Mouse (Mus musculus) intestine, embryonic 15.5 days (tissue): ENCODE measurements around the gene Bcl11a. TPM values are rescaled to one million over a fixed set of nuclear protein-coding genes. Genes with fewer than 3 reads are reported as not detected.

Source experiments
- ATAC-seq: fragments of 200-750 bp; cut with Nextera tagmentation; 2 replicates; pipeline ENCODE4 v1.8.0; 2017; ENCODE audit warnings: moderate TSS enrichment, moderate library complexity
- H3K27ac ChIP-seq: fragments of 300-500 bp; sonication (generic); 2 replicates; pipeline ENCODE4 v1.5.1; 2015; ENCODE audit warnings: mild to moderate bottlenecking, inconsistent platforms
- H3K27me3 ChIP-seq: fragments of 300-500 bp; sonication (generic); replicated peaks from 2 replicates; pipeline ENCODE4 v1.6.1; 2015; ENCODE audit warnings: inconsistent platforms
- H3K36me3 ChIP-seq: fragments of 300-500 bp; sonication (generic); 2 replicates; pipeline ENCODE4 v1.6.1; 2015; ENCODE audit warnings: inconsistent platforms
- H3K4me1 ChIP-seq: fragments of 300-500 bp; sonication (generic); replicated peaks from 2 replicates; pipeline ENCODE4 v1.6.1; 2015; ENCODE audit warnings: inconsistent platforms
- H3K4me2 ChIP-seq: fragments of 300-500 bp; sonication (generic); replicated peaks from 2 replicates; pipeline ENCODE4 v1.6.1; 2015; ENCODE audit warnings: mild to moderate bottlenecking, inconsistent platforms
- H3K4me3 ChIP-seq: fragments of 300-500 bp; sonication (generic); replicated peaks from 2 replicates; pipeline ENCODE4 v1.5.1; 2015; ENCODE audit warnings: inconsistent platforms
- H3K9ac ChIP-seq: fragments of 300-500 bp; sonication (generic); 2 replicates; pipeline ENCODE4 v1.6.1; 2015; ENCODE audit warnings: inconsistent platforms
- H3K9me3 ChIP-seq: fragments of 300-500 bp; sonication (generic); 2 replicates; pipeline ENCODE4 v1.6.1; 2016; ENCODE audit warnings: inconsistent platforms
- WGBS: fragments of 180-500 bp; shearing (Covaris S2); methylation state at CpG from one replicate; pipeline ENCODE4 v1.1.7; 2015; 5-methylcytosine and 5-hydroxymethylcytosine counted together
- polyA plus RNA-seq: library from polyadenylated mRNA; unstranded; fragments of >200 nt; fragmentation: Nextera tagmentation; extraction: Ambion mirVana; gene quantifications from 2 replicates; pipeline ENCODE4 v1.2.1, GENCODE M21; 2015

Bcl11a gene
- polyA plus RNA-seq, 1 experiment from 2014 or later: 19.7 TPM

DNA sequence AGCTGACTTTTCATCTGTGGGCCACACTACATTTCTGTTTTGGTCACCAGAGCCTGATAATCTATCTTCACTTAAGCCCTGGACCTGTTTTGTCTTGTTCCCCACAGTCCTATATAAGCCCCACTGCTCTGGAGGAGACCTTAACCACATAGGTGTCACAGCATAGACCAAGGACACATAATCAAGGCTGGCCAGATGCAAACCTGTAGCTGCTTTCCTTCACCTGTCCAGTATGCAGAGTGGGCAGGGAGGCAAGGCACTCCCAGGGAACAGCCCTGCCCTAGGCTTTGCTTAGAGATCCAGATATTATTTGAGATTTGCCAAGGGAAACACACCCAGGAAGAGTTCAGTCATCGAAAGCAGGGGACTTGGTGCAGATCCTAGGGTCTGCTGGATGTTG lies 125.6 kb downstream of the Bcl11a start:
- Histone ChIP-seq H3K9ac (no peak overlapping the region), H3K4me1 (0 out of 2 replicates have a peak, but pooled peaks cover 2% of the 10 kb centered on the region), H3K4me3 (no peak overlapping the region), H3K27ac (no peak overlapping the region), H3K27me3 (no peaks in the 10 kb centered on the region), H3K9me3 (no peaks in the 10 kb centered on the region), H3K4me2 (no peak overlapping the region), H3K36me3 (no peaks in the 10 kb centered on the region)
- 88% methylated on average over 1 of the region's 1 CpGs for WGBS
- ATAC-seq: no peak

DNA sequence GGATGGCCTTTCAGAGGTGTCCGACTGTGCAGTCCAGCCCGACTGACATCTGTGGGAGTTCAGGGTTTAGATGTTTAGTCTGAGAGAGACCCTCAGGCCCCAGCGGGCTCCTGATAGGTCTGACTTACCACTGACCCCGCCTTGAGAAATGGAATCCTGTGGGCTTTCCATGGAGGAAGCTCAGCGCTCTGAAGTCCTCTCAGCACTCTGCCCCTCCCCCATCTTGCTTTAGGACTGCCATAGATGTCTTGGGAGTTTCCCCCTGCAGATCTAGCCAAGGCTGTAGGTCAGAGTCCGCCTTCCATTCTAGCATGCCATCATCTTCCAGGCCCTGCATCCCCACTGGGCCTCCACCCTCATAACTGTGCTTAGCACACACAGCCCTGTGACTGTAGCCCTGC lies 131.1 kb downstream of the Bcl11a start:
- no peak overlapping the region for H3K27ac ChIP-seq
- peaks cover 5% of the 10 kb centered on the region for H3K4me1 ChIP-seq
- ATAC-seq: peak; percentile 86
- no peak overlapping the region for H3K4me2 ChIP-seq
- no peak overlapping the region for H3K4me3 ChIP-seq
- H3K9me3 ChIP-seq: no peaks in the 10 kb centered on the region
- H3K9ac ChIP-seq: no peak overlapping the region
- no peaks in the 10 kb centered on the region for H3K36me3 ChIP-seq
- 31% methylated on average over 6 of the region's 6 CpGs for WGBS
- no peaks in the 10 kb centered on the region for H3K27me3 ChIP-seq

DNA sequence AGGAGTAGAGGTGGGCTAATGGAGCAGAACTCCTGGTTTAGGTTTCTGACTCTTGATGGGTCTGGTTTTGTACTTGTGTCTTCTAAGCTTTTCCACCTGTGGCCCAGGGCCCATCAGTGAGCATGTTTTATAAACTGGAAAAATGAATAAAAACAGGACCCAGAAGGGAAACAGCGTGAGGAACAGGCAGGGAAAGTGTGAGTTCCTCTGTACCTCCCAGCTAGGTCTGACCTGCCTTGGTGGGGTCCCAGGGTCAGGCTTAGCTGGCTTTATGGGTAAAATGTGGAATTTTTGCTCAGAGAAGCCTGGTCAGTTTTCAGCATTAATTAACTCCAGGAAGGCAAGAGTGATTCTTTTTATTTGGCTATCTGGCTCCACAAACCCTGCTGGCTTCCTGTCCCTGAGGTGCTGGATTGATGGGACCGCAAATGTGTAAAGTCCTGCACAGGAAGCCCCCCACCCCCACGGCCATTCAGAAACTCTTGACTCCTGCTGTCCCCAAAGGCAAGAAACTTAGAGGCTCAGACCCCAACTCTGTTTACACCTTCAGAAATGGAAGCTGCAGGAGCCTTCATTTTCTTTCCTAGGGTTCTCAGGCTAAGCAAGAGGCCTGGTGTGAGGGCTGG lies 136.8 kb downstream of the Bcl11a start:
- no peaks in the 10 kb centered on the region for H3K9me3 ChIP-seq
- no peak overlapping the region for H3K9ac ChIP-seq
- no peak overlapping the region for H3K4me2 ChIP-seq
- H3K27me3 ChIP-seq: no peaks in the 10 kb centered on the region
- no peaks in the 10 kb centered on the region for H3K36me3 ChIP-seq
- 62% methylated on average over 3 of the region's 3 CpGs for WGBS
- no peak for ATAC-seq
- no peak overlapping the region for H3K4me3 ChIP-seq
- H3K27ac ChIP-seq: no peak overlapping the region
- H3K4me1 ChIP-seq: no peaks in the 10 kb centered on the region

DNA sequence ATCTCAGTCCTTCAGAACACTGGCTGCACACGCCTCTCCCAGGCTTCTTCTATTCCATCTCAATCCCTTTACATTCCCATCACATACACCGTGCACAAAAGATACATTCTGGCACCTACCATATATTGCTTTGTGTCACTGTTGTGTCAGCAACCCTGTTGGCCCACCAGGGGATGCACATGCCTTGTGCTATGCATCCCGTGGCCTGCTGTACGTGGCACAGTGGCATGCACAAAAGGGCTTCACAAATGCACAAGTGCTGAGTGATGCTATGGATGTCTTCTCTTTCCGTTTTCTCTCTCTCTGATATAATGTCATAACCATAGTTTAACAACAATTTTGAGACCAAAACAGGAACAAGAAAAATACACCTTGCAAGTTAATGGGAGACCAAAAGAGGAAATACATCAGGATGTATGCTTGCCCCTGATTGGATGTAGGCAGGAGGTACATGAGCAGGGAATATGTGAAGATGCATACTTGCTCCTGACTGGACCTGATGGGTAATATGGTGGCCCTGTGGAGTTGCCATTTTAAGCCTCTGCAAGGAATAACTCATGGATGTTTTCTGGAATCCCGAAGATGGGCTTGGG lies 140.0 kb downstream of the Bcl11a start:
- ATAC-seq: no peak
- Histone ChIP-seq H3K4me2 (no peak overlapping the region), H3K36me3 (no peaks in the 10 kb centered on the region), H3K4me1 (no peaks in the 10 kb centered on the region), H3K9me3 (no peaks in the 10 kb centered on the region), H3K9ac (no peak overlapping the region), H3K4me3 (no peak overlapping the region), H3K27me3 (no peaks in the 10 kb centered on the region), H3K27ac (no peak overlapping the region)
- WGBS: 89% methylated on average over 6 of the region's 6 CpGs

DNA sequence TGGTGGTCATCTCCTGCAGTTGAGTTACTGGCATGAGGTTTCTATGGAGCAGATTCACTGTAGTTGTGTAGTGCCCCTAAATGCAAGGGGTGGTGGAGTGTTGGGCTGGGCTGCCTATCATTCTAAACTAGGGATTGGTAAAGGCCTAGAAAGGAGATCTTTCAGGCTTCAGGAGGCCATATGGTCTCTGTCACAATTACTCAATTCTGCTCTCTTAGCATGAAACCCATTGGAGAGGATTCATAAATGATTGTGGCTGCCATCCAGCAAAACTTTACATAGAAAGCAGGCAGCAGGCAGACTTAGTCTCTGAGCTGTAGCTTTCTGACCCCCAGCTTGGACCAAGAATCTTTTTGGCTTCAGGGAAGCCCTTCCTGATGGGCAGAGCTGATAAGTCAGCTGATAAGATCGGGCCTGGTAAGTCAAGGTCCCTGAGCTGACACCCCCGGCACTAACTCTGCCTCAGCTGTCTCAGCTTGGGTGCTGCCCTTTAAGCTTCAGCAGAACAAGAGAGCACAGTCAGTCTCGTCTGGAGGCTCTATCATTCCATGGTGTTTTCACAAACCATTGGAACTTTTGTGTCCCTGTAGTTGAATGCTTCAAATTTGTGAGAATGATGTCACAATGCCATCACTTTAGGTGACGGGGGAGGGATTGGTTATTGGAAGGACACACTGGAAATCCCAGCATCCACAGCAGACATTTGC lies 143.9 kb downstream of the Bcl11a start:
- WGBS: 74% methylated on average over 4 of the region's 4 CpGs
- Histone ChIP-seq H3K27ac (no peak overlapping the region), H3K27me3 (no peaks in the 10 kb centered on the region), H3K4me1 (no peaks in the 10 kb centered on the region), H3K9me3 (no peaks in the 10 kb centered on the region), H3K4me3 (no peak overlapping the region), H3K9ac (no peak overlapping the region), H3K36me3 (no peaks in the 10 kb centered on the region), H3K4me2 (no peak overlapping the region)
- no peak for ATAC-seq

Other genes with a start within 250 kb of the Bcl11a start
- 10.5 and 12.7 TPM in 2 replicates for gene Papolg, start 182.8 kb upstream of the Bcl11a start, polyA plus RNA-seq
- gene A830031A19Rik, start 3.0 kb upstream of the Bcl11a start, polyA plus RNA-seq: not detected in 2 replicates